Mouse (Mus musculus) ES-E14 (cell line): ENCODE measurements around the gene Ppp2r3a.

Experiments
- CHD2 ChIP-seq: IDR thresholded peaks from 2 replicates; pipeline ENCODE4 v1.6.1; 2014; ENCODE audit warnings: mild to moderate bottlenecking, low read depth, low read length, inconsistent platforms
- HCFC1 ChIP-seq: IDR thresholded peaks from 2 replicates; pipeline ENCODE4 v1.6.1; 2012; ENCODE audit warnings: low read length, inconsistent platforms, borderline replicate concordance; ENCODE audit not compliant: insufficient read depth
- MAFK ChIP-seq: IDR thresholded peaks from 2 replicates; pipeline ENCODE4 v1.6.1; 2014; ENCODE audit warnings: mild to moderate bottlenecking, low read depth, low read length, inconsistent platforms; ENCODE audit not compliant: insufficient read depth
- ZC3H11A ChIP-seq: IDR thresholded peaks from 2 replicates; pipeline ENCODE4 v1.6.1; 2012; ENCODE audit warnings: low read depth, mild to moderate bottlenecking, inconsistent platforms, low read length, borderline replicate concordance
- ZNF384 ChIP-seq: IDR thresholded peaks from 2 replicates; pipeline ENCODE4 v1.6.1; 2012; ENCODE audit warnings: low read depth, low read length, inconsistent platforms

DNA sequence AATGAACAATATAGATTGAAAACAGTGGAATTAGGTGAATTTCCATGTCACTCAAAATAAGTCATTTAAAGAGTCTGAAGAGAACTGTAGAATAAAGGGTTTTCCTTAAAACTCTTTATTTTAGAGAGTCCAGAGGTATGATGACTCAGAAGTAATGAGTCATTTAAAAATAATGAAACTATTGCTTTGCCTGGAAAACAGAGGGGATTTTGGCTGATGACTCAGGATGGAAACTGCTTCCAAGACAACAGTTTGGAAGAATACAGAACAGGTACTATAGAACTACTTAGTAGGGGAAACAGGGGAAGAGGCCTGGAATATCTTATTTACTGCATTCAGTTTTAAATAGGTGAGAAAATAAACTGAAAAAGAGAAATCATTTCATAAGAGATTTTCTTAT lies 22.7 kb downstream of the Ppp2r3a start:
- TF ChIP-seq HCFC1 (no peak), ZNF384 (no peak), MAFK (no peak), ZC3H11A (no peak), CHD2 (no peak)
